Mouse (Mus musculus) megakaryocyte, embryonic 14.5 days (primary cell): ENCODE results near the gene Saa3.

Experiments
- FLI1 ChIP-seq: IDR thresholded peaks from 2 replicates; pipeline ENCODE4 v1.6.1; 2012; ENCODE audit warnings: low read length, inconsistent platforms, mixed read lengths
- GATA1 ChIP-seq: IDR thresholded peaks from 3 replicates; pipeline ENCODE4 v1.6.1; 2012; ENCODE audit warnings: mixed read lengths, low read length, inconsistent platforms, borderline replicate concordance

DNA sequence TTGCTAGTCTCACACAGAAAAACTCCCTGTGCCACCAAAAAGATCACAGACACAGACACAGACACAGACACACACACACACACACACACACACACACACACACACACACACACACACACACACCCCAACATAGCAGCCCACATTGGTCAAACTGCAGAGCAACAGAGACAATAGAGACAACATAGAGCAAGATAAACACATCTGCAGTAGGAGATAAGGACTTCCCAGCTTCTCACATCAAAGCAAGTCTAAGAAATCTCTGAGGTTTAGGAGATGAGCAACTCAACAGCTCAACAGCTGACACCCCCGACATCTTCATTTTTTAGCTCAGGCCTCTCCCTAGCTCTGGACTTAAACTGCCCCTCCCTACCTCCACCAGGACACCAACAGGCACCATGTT is 18.7 kb downstream of the Saa3 start:
- TF ChIP-seq GATA1 (no peak), FLI1 (no peak)
